Mouse (Mus musculus) liver, postnatal 0 days (tissue): ENCODE measurements around the gene Timm8a1.

Source experiments
- CTCF ChIP-seq: sonication (generic); IDR thresholded peaks from 2 replicates; pipeline ENCODE4 v1.5.1; 2016; ENCODE audit warnings: antibody characterized with exemption, low read depth
- EP300 ChIP-seq: IDR thresholded peaks from 2 replicates; pipeline ENCODE4 v1.6.1; 2016; ENCODE audit warnings: antibody characterized with exemption, low read depth, mild to moderate bottlenecking

- TF ChIP-seq CTCF = no peak
- TF ChIP-seq EP300 = no peak
Observed at GRCm38 (mm10) chrX:134554425-134554824, 12.8 kb upstream of the Timm8a1 start.
